Mouse (Mus musculus) spleen, postnatal 10 days (tissue): ENCODE results near the gene Lrrc74a.
A peak's percentile ranks its signal among the peaks of the same experiment; 100 is the strongest.

Source experiments
- DNase-seq, 2 experiments: peaks; one replicate each; pipeline ENCODE4 v3.0.0; 2021 to 2022; ENCODE audit warnings: low spot score in 2 of 2

The Lrrc74a gene

DNA sequence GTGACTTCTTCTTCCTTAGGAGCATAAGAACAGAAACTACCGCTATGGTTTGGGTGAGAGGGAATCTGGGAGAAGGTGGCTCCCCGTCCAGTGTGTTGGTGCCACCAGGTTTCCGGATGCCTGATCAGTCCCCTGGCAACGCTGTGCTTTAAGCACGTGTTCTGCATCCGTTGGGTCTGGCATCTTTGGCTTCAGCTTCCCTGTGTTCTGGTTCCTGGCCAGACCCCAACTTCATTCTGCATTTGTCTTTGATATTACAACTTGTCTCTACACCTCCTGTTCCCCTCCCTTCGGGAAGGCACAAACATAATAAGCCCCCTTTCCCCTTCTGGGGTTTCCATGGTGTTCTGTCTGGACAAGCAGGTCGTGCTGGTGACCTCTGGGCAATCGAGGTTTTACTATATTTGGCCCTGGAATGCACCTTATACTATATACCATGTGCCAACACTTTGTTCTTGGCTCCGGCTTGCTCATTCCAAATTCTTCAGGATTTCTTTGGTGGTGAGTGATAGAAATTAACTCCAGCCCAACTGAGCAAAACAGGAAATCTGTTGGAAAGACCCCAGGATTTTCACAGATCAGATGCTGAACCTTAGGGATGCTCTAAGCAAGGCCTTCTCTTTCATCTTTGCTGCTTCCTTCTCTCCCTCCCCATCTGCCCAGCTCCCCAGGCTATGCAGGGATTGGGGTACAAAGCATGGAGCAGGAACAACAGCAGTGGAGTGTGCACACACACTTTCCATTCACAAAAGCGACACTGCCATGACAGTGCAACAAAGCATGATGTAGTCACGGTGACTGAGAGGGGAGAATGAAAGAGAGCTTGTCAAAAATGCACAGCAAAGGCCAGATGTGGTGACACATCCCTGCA lies 52.2 kb downstream of the Lrrc74a start:
- no peak for DNase-seq

- DNase-seq, result no peak
Measured at GRCm38 (mm10) chr12:86787020-86787553, 52.9 kb downstream of the Lrrc74a start.

DNA sequence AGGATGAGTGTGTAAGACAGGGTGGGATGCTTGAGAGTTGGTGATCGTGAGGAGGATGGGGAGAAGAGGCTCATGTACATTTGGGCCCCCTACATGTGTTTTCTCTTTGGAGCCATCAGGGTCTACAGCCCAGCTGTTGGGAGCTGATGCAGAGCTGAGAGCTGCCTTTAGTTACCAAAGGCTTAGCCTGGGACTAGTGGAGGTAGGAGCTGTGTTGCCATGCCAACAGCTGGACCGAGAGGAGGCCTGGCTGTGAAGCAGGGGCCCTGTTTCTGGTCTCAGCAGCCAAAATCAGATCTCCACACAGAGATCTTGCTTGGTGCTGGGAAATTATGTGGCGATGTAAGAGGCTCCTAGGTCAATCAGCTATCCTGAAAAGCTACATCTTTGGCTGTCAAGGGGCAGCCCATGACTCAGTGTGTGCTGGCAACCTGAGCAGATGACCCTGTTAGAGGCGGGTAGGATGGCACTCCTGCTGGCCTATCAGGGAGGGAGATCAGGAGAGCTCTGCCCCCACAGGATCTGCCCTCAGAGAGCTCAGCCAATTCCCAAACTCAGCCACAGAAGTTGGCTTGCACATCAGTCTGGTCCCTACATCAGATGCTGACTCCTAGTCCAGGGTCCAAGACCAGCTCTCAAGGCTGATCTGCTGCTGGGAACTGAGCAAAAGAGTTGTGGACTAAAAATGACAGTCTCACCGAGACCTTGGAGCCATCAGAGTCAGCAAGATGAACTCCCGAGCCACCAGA lies 56.1 kb downstream of the Lrrc74a start:
- DNase-seq, result no peak

DNA sequence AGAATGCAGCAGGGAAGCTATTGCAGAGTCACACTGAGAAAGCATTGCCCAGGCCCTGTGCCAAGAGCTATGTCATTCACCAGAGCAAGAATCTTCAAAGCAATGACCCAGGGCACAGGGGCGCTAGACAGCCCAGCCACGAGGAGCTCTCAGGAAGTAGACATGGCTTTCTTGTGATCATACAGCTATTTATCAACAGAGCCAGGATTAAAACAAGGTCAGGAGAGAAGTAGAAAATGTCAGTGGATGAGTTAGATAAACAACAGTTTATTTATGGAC lies 56.6 kb downstream of the Lrrc74a start:
- DNase-seq, result no peak

DNA sequence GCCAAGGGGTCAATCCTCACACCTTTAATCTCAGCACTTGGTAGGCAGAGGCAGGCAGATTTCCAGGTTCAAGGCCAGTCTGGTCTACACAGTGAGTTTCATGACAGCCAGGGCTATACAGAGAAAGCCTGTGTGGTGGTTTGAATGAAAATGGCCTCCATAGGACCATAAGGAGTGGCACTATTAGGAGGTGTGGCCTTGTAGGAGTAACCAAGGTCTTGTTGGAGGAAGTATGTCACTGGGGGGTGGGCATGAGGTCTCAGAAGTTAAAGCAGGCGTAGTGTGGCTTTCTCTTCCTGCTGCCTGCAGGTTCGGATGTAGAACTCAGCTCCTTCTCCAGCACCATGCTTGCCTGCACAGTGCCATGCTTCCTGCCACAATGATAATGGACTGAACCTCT lies 57.8 kb downstream of the Lrrc74a start:
- no peak for DNase-seq

DNA sequence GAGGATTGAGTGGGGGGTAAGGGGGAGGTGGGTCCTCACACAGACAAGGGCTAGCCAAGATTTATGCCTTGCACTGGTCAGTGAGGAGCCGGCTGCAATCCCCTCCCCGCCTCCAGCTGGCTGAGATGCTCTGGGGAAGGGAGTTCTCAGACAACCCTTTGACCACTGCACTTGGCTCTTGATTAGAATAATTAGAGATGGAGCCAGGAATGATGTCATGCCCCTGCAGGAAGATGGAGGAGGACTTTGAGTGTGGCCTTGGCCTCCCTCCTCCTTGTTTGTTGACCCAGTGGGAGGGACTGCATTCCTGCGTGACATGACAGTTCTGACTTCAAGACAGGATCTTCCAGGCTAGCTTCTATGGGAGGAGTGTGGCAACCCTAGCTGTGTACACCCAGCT lies 59.7 kb downstream of the Lrrc74a start:
- DNase-seq, result no peak

DNA sequence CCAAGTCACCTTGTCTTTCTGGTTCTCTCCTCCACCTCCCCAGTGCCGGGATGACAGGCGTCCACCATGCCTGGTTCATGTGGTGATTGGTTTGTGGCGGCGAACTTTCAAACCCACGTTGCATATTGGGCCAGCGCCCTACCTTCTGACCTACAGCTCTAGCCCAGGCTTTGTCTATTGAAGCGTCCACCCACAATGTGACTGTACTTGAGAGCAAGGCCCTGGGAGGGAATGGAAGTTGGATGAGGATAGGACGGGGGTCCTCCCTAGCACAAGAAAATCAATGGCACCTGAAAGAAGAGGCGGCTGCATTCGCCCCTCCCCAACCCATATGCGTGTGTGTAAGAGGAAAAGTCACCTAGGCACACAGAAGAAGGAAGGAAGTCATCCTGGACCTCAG lies 60.2 kb downstream of the Lrrc74a start:
- DNase-seq, result no peak

GRCm38 (mm10) chr12:86795076-86795837 lies 61.1 kb downstream of the Lrrc74a start:
- DNase-seq, result peak in 1 of 2 experiments; percentile 58

GRCm38 (mm10) chr12:86795838-86796232 lies 61.7 kb downstream of the Lrrc74a start:
- peak; percentile 72 to 87 for DNase-seq

DNA sequence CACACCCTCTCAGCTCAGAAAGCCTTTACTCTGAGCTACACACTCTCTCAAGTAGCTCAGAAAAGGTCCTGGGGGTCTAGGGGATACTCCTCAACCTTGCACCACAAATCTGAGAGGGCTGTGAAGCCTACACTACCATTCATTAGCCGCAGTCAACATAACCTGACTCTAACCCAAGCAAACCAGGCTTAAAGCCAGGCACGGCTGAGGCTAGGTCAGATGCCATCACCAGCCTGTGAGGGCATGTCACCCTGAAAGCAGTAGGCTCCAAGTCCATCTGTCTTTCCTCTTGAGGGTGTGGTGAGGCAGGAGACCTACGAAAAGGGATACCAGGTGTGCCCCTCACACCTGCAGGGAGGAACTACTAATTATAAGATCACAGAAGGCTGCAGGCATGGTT lies 62.2 kb downstream of the Lrrc74a start:
- no peak for DNase-seq

DNA sequence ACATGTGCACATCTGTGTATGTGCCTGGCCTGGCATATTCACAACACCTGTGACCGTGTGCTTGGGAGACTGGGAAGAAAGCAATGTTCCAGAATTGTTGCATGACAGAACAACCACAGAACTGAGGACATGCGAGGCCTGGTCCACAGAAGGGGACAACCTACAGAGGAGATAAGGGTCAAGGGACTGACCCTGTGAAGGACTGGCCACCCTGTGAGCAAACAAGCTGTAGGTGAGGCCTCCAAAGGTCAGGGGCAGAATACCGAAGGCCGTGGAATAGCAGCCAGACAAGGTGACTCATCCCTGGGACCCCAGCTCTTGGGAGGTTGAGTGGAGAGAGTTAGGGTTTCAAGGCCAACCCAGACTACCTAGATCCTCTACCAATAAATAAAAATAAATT lies 63.6 kb downstream of the Lrrc74a start:
- DNase-seq, result no peak

DNA sequence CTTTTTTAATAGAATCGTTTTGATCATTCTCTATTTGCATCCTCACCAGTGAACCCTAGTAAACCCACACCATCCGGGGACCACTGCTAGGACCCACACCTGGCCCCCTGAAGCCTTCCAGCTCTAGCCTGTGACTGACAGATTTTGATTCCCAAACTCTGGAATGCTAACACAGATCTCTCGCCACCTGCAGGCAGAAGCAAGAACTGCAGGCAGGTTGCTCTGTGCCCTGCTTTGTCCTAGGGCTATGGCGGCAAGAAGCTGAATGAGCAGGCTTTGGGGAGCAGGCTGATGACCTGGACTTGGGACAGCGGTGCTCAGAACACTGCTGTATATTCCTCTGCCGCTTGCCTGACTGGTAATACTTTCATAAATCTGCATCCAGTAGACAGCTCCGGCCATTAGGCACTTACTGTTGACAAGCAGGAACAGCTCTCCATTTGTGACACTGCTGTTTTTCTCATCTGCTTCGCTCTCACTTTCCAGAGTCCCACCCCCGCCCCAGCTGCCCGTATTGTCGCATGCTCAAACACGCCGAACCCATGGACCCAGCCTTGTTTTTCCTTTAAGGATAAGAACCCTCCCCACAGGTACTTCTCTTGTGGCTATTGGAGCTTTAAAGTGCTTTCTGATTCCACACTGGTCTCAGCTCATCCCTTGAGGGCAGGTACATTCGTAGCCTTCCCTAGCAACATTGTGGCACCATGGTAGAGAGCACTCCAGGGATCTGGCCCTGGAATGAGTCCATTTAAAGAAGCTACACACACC lies 64.8 kb downstream of the Lrrc74a start:
- DNase-seq, result peak; percentile 79 to 87

DNA sequence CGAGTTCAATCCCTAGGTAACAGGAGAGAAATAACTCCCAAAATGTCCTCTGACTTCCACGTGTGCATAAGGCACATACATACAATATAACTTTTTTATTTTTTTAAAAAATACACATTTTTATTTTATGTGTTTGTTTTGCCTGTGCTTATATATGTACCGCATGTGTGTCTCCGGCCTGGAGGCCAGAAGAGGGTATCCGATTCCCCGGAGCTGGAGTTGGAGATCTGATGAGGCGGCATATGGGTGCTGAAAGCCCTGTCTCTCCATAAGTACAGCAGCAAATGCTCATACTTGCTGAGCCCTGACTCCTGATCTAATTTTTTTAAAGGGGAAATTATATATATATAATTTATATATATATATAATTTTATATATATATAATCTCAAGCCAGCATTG lies 65.6 kb downstream of the Lrrc74a start:
- DNase-seq, result no peak

DNA sequence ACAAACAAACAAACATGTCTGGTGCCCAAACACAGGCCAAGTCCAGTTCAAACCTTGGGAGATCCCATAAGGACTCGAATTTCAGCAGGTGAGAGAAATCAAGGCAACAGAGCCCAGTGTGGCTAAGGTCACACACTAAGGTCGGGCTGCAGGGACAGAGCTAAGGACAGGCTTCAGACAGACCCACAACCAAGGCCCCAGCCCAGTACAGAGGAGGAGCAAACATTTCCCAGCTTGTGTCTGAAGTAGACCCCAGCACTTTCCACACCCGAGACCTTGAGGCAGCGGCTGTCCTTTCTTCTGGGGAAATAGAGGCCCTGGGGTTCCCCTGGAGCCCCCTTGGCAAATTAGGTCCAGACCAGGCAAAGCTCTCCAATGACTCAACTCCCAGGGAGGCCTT lies 66.2 kb downstream of the Lrrc74a start:
- DNase-seq, result no peak

DNA sequence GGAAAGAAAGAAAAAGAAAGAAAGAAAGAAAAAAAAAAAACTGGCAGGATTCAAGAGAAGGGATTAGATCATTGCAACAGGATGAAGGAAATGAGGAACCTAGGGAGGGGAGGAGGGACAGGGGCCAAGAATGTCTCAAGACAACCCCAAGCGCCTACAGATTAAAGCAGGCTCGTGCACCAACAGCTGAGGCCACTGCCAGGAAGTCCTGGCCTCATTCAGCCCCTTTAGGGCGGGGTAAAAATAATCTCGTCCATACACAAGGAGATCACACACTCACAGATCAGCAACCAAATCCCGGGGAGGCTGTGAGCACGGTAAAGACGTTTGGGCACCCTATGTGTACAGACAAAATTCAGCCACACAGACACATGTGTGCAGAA lies 66.6 kb downstream of the Lrrc74a start:
- peak in 1 of 2 experiments; percentile 55 for DNase-seq

DNA sequence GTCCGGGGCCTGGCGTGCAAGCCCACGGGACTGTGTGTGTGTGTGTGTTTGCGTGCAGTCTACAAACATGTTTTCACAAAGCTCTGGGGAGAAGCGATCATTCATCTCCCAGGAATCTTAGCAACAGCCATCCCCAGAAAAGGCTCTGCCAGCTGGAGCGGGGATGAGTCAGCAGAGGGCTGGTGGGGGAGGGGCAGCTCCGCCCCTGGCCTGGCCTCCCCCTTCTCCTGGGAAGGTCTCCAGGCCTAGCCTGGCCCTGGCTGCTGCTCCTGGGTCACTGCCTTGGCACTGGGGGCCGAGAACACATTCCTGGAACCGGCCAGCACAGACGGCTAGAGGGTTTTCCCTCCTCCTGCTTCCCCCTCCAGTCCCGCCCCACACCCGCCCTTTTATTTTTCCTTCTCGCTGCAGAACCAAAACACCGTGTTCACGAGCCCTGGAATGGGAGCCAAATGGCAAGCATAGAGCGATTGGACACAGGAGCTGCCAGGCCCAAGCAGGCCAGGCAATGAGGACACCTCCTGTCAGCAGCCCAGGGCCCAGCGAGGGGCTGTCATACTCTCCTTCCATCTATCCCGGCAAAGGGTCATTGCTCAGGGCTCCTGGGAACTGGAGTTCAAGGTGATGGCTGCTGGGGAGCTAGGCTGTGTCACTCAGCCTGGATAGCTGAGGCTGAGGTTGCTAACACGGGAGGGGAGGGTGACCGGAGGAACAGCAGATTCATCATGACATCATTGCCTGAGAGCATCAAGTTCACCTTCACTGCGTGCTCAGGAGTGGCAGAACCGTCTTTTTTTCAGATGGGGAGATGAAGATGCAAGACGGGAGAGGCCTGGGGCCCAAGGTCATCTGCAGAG lies 67.2 kb downstream of the Lrrc74a start:
- DNase-seq, result peak in 1 of 2 experiments; percentile 70

GRCm38 (mm10) chr12:86802005-86802671 lies 68.0 kb downstream of the Lrrc74a start:
- DNase-seq, result no peak

DNA sequence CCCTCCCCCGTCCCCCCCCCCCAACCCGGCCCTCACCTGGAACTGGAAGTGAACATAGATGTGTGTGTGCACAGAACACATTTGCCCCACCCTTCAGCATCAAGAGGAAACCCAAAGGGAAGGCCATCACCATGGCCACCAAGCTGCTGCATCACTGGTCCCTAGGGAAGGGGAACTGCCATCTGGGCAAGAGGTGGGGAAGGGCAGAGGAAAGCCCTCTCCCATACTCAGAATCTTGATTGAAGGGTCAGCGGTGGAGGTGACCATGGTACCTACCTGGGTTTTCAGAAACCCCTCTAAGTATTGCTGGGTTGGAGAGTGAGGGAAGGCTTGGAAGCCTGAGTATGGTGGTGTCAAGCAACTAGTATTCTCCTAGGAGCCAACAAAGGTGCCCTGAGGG lies 68.7 kb downstream of the Lrrc74a start:
- DNase-seq, result no peak

DNA sequence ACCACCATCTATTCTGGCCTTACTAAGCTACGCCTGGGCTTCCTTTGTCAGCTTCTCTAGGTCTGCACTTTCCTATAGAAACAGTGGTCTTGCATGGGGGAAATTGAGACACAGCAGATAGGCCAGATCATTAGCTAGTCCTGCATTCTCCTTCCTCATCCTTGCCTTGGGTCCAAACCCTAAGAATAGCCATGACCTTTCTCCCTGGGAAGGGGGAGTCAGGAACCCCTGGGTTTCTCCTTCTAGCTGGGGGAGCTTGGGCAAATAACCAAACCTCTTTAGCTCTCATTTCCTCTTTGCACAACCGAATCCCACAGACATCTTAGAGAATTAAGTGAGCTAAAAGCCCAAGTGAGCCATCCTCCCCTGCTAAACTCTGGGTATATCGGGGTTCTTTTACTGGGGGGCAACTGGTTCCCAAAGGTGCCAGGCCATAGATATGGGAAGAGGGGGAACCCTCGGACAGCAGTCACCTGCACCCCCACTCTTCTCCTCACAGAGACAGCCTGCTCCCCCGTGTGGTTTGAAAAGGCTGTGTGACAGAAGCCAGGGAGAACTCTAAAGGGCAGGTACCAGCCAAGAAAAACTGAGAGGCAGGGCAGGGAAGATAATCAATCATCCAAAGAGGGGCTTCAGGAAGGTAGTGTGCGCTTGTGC lies 69.6 kb downstream of the Lrrc74a start:
- DNase-seq, result no peak

GRCm38 (mm10) chr12:86804308-86804700 lies 70.1 kb downstream of the Lrrc74a start:
- no peak for DNase-seq
